Mouse (Mus musculus) erythroblast, adult 5-6 weeks (primary cell): ENCODE measurements around the gene L2hgdh. TPM values are rescaled to one million over a fixed set of nuclear protein-coding genes. Genes with fewer than 3 reads are reported as not detected.

Experiments used
- ATAC-seq: replicated peaks from 2 replicates; pipeline ENCODE4 v1.8.0; 2016; ENCODE audit warnings: moderate number of reproducible peaks, mild to moderate bottlenecking, moderate TSS enrichment, inconsistent platforms; ENCODE audit not compliant: poor library complexity, low FRiP score, severe bottlenecking
- total RNA-seq, 2 experiments: library from RNA; stranded (forward) in 1 of 2; stranded (reverse) in 1 of 2; fragments of 150-400 nt in 1 of 2; fragments of 200-764, 138-1000 nt in 1 of 2; gene quantifications; 2 replicates each; pipeline versions ENCODE4 v1.2.3 to v1.2.4; 2015 to 2017; ENCODE audit warnings: low replicate concordance in 2 of 2

The L2hgdh gene
- total RNA-seq, 2 experiments from 2014 or later = 2.3 to 3.9 TPM

DNA sequence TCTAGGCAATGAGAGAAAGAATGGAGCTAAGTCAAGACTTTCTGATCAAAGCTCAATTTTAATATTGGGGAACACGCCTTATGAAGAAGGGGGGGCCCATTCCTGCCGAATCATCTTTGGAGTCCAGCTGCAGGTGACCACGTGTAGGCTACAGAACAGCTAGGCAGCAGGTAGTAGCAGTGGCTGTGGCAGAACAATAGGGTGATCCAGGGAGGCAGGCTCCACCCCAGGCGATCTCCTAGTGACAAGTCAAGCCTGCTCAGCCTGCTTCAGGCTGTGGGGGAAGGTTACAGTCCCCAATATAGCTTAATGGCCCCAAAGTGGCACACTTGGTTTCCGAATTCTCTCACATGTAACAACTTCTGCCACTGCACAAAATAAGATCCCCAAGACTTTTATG is 7.5 kb upstream of the L2hgdh start:
- ATAC-seq = no peak

DNA sequence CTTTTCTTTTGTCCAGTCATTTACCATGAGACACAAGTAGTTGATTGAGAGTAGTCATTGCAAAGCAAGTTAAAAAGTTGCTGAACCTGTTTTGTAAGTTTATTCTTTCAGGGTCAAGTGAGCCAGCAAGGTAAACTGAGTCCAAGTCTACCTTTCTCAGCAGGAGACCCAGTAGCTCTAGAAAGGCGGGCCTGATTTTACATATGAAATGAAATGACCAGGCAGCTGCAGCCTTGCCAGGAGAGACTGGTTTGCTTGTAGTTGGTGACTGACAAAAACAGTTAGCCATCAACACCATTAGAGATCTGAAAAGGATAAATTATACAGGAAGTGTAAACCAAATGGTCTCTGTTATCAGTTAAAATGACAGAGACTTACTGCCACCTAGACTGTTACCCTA is 5.6 kb upstream of the L2hgdh start:
- ATAC-seq = no peak

DNA sequence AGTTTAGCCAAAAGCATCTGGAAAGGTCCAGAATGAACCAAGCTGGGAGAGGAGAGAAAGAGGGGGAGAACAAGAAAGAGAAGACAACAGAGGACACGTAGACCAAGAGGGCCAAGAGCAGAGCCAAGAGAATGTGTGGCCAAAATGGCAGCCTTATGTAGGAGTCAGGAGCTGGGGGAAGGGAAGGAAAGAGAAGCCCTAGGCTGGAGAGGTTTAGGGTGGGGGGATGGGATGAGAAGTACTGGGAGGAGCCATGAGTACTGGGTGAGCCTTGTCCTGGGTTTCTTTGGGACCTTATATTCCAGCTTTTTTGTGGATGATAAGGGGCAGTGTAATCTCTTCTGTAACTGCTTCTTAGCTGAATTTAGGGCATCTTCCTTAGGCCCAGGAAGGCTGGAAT is 4.6 kb upstream of the L2hgdh start:
- no peak for ATAC-seq

DNA sequence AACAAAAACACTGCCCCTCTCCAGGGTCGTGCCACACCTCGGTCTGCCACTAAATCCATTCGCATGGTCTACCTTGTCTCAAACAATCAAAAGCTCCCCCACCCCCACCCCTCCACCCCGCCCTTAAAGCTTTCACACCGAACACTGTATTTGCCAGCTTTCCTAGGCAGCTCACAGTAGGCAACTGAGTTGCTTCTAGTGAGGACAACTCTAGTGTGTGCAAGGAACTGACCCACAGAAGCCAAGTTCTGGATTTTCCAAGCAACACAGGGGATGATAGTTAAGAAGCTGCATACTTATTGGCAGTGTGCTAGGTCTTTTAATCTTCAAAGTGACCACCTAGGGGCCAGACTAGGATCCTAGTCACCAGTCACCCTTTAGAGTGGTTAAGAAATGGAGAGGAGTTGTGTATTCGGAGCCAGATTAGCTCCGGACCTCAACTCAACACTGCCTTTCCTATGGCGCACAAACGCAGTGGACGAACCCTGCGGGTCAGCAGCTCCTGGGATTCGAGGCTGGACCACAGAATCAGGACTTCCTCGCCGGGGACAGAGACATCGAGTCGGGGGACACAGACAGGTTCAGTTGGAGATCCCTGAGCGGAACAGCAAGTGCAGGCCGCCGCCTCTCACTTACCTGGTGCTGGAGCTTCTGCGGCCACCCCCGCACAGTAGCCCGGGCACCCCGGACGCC is 509 bp downstream of the L2hgdh start:
- ATAC-seq = peak; percentile 7

DNA sequence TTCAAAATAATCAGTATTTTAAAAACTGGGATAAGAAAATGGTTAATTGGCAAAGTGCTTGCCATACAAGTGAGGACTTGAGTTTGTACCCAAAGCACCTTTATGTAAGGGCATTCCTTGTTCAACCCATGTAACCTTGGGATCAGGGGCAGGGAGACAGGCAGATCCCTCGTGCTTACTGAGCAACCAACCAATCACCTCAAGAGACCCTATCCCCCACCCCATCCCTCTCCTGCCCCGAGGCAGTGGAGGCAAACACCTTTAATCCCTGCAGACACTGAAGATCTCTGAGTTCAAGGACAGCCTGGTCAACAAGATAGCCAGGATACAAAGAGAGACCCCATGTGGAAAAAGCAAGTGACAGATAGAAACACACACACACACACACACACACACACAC is 1.3 kb downstream of the L2hgdh start:
- no peak for ATAC-seq

DNA sequence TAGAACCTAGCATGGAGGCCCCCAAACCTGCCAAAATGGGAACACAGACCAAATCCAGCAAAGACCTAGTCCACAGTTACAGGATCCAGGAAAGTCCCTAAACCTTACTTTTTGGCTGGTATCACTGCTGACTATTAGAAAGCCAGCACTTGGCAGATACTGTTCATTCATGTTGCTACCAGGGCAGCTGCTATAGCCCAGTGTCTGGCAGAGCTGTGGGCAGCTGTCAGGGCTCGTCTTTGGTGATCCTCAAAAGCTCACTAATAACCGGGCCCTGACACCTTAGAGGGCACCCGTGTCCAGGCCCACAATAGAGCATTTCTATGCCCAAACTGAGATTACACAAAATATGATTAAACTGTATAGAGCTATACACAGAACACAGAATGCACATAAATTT is 1.8 kb downstream of the L2hgdh start:
- ATAC-seq = no peak

DNA sequence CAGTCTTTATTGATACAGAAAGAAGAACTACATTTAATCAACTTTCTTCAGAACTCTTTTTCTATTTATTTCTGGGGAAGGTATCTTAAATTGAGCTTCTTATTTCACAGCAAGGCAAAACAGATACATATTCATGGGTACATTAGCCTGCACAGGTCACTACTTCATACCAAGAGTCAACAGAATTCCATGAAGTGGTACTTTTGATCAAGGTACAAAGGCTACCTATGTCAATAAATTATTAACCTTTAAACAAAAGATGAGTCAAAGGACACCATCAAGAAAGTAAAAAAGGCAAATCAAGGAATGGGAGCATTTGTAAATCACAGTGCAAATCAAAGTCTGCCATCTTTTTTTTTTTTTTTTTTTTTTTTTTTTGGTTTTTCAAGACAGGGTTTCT is 11.0 kb downstream of the L2hgdh start:
- no peak for ATAC-seq

DNA sequence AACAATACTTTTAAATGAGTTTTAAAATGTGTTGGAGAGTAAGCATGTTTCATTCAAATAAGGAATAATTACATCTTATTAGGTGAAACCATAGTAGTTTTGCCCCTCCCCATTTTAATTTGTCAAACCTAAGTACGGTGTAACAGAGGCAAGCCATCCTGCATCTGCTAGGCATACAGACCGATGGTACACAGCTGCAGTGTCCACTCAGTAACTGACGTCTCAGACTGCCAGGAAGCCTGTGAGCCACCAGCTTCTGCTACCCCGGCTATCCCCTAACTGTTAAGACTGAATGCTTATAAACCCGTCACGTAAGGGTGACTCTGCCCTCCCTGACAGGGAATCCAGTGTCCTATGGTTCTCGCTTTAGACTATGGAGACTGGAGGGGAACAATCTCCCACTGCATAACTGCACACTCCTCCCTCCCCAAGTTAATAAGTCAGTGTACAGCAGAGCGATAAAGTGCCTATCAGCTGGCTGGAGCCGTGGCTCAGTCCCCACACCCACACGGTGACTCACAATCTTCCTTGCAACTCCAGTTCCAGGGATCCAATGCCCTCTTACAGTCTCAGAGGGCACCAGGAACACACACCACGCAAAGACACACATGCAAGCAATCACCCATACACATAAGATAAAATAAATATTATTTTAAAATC is 19.7 kb downstream of the L2hgdh start:
- 0 out of 2 replicates have a peak, but pooled peaks have one; percentile 54 for ATAC-seq

DNA sequence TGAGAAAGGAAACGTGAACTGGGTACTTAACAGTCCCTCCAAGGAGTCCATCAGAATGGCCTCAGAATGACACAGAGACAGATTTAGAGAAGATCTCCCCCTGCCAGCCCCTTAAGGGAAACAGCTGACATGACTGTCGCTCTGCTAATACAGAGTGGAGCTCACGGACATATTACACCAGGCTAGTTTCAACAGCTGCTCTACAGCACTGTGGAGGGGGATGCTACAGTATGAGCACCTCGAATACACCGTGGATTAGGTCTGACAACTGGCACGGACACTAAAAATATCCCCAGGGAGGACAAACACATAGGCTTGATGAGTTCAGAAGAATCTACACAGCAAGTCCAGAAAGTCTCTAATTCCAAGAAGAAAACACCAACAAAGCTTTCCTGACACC is 26.3 kb downstream of the L2hgdh start:
- no peak for ATAC-seq

DNA sequence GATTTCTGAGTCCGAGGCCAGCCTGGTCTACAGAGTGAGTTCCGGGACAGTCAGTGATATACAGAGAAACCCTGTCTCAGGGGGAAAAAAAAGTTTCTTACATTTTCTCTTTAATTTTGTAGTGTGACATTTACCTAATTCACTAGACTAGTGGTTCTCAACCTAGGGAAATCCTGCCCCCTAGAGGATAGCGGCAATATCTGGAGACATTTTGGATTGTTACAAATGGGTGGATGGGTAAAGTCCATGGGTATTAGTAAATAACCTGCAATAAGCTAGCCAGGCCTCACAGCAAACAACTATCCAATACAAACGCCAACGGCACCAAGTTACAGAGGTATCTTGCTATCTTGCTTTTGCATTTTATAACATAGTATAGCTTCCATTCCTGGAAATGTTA is 27.9 kb downstream of the L2hgdh start:
- peak; percentile 88 for ATAC-seq

DNA sequence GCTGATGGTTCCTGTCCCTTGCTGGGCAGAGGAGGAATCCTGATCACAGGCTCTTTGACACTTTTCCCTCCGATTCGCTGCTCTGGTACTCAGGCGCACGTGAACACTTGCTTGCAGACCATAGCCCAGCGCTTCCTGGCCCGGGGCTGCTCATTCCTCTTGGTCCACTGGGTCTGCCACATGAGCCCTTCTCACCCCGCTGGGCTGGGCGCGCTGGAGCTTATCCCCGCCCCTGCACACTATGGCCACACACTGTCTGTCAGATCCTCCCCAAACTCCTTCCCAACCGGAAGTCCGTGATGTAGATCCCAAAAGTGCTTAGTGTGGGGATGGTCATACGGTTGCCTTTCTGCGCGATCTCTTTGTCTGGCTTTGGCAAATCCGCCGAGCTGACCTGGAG is 31.2 kb downstream of the L2hgdh start:
- ATAC-seq = no peak

DNA sequence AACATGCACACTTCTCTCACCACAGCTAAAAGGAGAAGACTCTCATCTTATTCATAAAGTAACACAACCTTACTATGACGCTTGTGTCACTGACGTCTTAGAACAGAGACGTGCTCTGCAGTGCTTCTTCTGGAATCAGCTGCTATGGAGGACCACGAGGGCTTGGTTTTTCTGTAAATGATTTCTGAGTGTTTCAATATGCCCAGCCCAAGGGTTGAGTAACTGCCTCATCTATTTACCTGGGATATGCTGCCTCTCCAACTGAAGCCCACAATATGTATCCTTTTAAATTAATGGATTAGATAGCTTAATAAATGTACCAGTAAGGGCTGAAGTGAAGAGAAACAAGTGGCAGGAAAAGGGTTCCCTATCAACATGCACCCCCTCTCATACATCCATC is 34.0 kb downstream of the L2hgdh start:
- no peak for ATAC-seq

DNA sequence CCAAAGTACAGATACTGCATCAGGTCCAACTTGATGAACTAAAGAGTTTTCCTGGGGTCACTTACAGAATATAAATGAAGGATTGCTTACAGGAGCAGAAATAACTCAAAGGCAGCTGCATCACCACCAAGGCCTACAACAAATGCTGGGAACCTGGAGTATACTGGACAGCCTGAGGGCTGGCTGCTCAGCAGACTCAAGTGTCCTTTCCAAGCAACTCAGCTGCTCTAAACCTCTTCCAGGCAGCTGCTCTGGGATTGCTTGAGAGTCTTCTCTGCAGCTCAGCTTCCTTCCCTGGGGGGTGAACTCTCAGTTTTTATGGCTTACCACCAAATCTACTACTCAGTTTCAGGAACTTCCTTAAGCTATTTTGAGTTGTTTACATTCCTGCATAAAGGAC is 35.6 kb downstream of the L2hgdh start:
- ATAC-seq = no peak

DNA sequence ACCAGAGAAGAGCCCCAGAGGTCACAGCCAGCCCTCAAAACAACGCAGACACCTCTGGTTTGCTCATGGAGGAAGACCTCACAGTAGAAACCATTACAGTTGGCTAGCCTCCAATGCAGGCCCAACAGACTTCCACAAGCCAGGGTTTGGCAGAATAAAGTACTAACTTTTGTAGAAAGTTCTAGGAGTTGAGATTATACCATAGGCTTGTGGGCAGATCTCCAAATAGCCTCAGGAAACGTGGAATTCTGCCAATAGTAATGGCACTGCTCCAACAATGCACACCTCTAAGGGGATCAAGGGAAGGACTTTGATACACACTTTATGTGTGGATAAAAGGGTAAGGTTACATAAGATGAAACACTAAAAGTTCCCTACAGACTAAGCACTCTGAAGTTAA is 36.3 kb downstream of the L2hgdh start:
- no peak for ATAC-seq

DNA sequence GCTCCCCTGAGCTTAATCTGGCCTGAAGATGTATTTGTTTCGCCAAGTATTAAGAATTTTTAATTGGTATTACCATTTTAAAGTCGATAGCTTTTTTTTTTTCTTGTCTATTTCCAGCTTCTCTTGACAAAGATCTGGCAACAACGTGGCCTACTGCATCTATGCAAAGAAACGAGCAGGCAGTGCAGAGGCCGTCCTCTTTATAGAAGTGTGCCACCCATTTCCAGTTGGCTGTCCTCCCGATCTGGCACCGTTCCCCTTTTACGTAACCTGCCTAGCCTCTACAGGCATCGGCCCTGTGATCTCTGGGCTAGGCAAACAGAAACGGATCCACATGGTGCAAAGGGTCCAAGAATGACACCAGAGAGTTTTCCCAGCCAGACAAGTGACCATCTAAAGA is 41.1 kb downstream of the L2hgdh start:
- ATAC-seq = peak; percentile 84

DNA sequence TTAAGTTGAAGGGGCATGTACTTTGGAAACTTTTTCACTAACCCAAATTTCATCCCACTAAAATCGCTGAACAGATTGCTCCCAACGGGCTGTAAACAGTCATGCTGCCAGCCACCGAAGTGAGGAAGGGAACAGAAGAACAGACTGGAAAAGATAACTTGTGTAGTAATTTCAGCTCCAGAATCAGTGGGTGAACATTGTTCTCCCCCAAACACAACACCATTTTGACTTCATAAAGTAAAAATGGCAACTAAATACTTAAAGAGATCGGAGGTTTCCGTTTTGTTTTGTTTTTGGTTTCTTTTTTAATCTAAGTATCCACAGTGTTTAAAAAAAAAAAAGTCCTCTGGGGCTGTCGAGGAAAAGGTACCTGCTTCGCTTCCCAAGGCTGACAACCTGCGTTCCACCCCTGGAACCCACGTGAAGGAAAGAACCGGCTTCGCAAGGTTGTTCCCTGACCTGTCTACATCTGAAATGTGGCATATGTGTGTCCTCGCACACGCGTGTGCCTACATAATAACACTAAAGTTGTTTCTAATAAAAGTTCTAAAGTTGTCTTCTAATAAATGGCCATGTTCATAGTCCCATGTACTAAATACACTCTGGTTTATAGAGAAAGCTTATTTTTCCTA is 41.8 kb downstream of the L2hgdh start:
- no peak for ATAC-seq

DNA sequence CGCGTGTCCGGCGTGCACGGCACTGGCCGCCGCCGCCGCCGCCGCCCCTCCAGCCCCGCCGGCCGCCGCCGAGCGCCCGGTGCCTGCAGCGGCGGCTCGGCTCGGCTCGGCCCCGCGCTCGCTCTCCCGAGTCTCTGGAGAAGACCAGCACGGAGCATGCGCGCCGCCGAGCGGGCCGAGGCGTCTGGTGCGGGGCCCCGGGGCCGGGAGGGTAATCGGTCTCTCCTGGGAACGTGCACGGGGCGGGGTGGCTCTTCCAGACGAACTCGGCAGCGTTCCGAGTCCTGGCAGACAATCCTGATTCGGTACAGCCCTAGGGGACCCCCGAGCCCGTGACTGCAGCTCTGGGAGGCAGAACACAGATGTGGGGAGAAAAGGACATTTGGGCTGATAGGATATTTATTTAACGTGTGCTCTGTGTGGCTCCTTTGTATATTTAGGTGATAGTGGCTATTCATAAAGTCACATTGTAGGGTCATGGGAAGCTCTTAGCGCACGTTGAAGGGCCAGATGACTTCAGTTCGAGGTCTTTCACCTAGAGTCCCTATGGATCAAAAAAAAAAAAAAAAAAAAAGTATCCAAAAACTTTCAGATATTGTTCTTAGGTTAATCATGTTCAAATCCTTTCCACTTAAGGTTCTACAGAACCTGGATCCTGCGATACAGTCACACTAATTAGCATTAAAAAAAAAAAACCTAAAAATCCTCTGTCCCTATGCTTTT is 42.4 kb downstream of the L2hgdh start:
- ATAC-seq = peak; percentile 79

DNA sequence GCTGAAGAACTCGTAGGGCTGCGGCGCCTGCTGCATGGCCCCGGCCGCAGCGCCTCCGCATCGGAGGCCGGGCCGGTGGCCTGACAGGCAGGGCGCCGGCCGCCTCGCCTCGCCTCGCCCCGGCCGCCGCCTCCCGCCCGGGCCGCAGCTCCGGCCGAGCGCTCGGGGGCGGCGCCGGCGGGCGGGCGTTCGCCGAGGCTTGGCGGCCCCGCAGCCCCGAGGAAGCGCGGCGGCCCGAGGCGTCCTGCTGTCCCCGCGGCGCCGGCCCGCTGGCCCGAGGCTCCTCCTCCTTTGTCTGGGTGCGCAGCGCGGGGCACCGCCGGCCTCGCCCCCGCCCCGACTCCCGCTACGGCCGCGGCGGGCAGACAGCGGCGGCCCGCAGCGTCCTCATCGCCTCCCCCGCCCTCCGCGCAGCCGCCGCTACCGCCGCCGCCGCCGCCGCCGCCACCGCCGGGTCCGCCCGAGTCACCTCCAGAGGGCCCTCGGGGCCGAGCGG is 43.1 kb downstream of the L2hgdh start, which contains the start of gene Sos2:
Sos2 (minus strand) TSS at position 287 of the 496 bp plus-strand sequence.
- ATAC-seq = peak; percentile 58

DNA sequence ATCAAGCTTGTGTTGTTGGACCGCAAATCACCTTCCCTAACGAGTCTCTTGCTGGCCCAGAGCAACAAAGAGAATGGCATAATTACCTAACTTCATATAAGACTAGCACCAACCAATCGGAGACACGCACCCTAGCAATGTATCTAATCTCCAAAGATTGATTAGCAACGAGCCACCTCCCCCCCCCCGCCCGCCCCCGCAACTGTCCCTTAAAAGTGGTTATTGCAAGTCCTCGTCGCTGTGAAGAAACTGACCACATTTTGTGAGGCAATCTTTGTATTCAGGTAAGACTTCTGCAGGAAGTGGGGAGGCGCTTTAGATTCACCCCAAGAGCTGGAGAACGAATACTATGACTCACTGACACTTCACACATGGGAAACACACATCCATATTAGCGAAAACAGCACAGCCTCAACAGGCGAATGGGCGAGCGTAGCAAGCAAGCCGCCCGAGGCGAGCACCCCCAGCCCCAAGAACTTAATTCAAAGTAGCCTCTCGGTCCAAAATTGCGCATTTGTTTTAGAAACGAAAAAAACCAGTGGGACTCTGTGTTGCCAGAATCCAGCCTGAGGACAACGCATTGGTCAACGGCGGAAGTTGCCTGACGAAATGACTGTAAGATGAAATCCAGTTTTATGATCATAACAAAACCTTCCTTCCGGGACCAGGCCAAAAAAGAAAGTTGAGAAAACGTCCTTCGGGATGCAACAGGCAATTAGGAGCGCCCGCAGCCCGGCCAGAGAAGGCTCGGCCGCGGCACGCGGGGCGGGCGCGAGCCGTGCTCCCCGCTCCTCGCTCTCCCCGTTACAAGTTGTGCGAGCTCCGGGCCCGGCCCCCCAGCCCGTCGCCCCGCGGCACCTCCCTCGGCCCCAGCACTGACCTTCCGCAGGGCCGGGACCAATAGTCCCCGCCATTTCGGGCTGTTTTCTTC is 43.8 kb downstream of the L2hgdh start:
- peak; percentile 32; the same call in 1 of the 2 replicates for ATAC-seq
